Mouse (Mus musculus): Measurements from ENCODE around the gene Trpm8.

DNA sequence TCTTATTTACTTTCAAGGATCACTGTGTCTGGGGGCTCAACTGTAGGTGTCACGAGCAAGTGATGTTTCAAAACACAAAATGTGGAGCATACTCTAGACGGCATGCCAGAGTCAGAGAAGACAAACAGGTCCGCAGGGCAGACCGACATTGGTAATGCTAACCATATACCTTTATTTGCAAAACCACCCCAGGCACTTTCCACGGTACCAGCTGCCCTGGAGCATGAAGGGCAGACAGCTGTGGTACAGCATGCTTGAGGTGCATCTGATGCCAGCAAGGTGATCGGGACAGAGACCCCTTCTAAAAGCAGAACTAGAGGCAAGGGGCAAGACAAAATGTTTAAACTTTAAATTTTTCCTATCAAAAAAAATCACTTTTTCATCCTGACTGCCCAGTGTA, 14.5 kb upstream of the Trpm8 start:
- TF ChIP-seq CTCF (IDR thresholded peaks at IDR 0.05; ENCODE audit: low read depth) (no peak), EP300 (IDR thresholded peaks at IDR 0.05; ENCODE audit: low read depth) (no peak)

Measured in heart, postnatal 0 days (tissue).